Mouse (Mus musculus) fat pad, adult 2 months (tissue): ENCODE data around the gene Rpl6.
"Not testable (repeated sequence)": the region's sequence is repeated elsewhere in the genome, so short reads cannot be mapped to it uniquely, and the experiment has no call there.

Experiments used
- DNase-seq: peaks from one replicate; pipeline ENCODE4 v3.0.0-alpha.2; 2011; ENCODE audit warnings: low read depth, low spot score; ENCODE audit errors: extremely low read depth

The Rpl6 gene

GRCm38 (mm10) chr5:121196764-121197163 lies 7.5 kb upstream of the Rpl6 start:
- DNase-seq: no peak

GRCm38 (mm10) chr5:121197337-121197736 lies 6.9 kb upstream of the Rpl6 start:
- no peak for DNase-seq

- no peak for DNase-seq
Measured at GRCm38 (mm10) chr5:121198376-121198775, 5.9 kb upstream of the Rpl6 start.

DNA sequence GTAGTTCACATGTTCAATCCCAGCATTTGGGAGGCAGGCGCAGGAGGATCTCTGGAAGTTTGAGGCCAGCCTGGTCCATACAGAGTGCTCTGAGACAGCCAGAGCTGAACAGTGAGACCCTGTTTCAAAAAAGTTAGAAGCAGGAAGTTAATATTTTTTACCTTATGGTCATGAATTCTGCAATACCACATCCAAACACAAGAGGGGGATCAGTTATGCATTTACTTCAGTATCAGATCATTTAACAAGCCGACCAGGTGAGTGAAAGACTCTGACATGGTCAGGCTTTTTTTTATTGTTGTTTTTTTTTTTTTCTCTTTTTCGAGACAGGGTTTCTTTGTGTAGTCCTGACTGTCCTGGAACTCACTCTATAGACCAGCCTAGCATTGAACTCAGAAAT lies 2.5 kb upstream of the Rpl6 start:
- no peak for DNase-seq

DNA sequence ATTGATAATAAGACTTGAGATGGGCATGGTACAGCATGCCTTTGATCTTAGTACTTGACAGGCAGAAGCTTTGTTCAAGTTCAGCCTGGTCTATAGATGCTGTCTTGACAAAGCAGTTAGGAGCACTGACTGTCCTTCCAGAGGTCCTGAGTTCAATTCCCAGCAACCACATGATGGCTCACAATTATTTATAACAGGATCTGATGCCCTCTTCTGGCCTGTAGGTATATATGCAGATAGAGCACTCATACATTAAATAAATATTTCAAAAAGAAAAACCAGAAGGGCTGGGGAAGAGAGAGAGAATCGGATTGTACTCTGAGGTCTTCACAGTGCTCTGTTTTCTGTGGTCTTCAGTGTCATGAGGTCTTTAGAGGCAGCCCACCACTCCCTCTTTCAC lies 1.8 kb upstream of the Rpl6 start:
- no peak for DNase-seq

DNA sequence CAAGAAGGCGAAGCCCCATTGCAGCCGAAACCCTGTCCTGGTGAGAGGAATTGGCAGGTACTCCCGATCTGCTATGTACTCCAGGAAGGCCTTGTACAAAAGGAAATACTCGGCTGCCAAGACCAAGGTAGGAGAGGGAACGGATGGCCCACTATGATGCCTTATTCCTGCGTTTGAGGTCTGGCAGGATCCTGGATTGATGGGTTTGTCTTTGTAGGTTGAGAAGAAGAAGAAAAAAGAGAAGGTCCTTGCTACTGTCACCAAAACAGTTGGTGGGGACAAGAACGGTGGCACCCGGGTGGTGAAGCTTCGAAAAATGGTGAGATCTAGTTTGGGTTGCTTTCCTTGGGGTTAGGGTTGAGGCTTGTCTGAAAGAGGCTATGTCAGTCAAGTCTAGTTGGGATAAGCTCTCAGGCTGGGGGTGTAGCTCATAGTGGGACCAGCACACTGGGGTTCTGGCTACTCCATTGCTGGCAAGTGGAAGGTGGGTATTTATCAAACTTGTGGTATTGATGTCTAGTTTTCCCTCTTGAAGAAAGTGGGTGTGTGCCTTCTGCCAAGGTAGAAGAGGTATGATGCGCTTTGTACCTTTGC lies 1.4 kb downstream of the Rpl6 start:
- DNase-seq: not testable (repeated sequence)

DNA sequence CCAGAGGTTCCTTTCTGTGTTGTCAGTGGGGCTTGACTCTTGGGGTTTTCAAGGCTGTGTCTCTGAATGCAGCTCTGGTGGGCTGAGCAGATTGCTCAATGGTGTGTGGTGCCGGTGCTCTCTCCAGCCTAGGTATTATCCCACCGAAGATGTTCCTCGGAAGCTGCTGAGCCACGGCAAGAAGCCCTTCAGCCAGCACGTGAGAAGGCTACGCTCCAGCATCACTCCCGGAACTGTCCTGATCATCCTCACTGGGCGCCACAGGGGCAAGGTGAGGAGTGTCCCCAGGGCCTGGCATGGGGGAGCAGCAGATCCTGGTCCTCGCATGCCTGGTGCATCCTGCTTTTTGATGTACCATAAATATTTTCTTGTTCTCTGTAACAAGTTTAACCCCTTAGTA lies 2.3 kb downstream of the Rpl6 start:
- no peak for DNase-seq

DNA sequence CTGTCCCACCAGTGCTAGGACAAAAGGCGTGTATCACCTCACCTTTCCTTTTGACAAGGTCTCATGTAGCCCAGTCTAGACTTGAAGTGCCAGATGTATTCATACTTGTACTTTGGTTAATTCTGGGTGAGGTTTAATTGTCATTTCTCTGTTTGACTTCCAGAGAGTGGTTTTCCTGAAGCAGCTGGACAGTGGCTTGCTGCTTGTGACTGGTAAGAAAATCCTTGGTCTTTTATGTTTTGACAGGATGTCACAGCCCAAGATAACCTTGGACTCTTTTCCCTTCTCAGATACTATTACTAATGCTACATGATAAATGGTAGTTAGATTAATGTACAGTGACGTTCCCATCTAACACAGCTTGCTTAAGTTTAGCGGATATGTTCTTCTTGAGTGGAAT lies 2.7 kb downstream of the Rpl6 start:
- DNase-seq: no peak

- no peak for DNase-seq
Measured at GRCm38 (mm10) chr5:121209755-121210600, 5.7 kb downstream of the Rpl6 start.

DNA sequence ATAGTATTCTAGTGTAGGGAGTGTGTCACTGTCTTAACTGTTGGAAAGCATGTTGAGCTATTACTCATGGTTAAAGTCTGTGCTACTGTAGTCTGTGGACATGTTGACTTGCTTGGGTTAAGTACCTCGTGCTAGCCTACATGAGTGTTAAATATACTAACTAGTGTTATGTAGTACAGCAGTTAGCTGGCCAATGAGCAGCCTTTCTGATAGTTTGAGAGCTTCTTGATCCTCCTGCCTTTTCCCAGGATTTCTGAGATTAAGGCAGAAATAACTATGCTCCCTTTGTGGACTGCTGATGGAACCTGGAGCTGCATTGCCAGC lies 6.3 kb downstream of the Rpl6 start:
- no peak for DNase-seq

GRCm38 (mm10) chr5:121212108-121212507 lies 7.8 kb downstream of the Rpl6 start:
- no peak for DNase-seq

DNA sequence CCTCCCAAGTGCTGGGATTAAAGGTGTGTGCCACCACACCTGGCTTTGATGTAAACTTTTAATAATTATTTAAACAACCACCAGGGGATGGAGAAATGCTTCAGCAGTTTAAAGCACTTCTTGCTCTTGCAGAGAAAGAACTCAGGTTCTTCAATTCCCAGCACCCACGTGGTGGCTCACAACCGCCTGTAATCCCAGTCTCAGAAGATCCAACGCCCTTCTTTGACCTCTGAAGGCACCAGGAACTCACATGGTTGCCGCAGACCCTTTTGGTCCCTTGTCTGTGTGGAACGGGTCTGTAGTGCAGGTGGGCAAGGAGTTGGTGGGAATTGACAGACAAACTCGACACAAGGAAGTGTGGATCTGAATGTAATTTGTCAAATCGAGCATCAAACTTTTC lies 10.4 kb downstream of the Rpl6 start:
- no peak for DNase-seq

DNA sequence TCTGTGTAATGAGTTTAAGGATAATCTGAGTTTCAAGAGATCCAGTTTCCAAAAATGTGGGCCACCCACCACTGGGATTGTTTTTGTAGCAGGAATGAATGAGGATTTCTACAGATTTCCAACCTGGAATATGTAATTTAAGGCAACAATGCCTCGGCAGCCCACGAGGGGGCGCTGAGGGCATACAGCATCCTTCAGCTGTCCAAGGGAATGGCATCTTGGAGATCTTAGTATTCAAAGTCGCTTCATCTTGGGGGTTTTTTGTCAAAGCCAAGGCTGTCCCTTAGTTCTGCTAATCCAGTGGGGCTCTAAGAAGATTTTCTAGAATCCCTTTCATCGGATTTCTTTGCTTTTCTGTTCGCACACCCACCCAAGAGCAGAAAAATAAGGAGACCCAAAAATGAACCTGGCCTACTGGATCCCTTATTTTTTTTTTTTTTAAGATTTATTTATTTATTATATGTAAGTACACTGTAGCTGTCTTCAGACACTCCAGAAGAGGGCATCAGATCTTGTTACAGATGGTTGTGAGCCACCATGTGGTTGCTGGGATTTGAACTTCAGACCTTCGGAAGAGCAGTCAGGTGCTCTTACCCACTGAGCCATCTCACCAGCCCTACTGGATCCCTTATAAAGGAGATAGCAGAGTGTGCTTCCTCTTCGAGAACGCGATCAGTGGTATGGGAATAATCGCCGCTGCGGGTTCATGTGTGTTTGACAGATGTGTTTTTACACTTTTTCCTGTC lies 11.3 kb downstream of the Rpl6 start:
- DNase-seq: no peak

DNA sequence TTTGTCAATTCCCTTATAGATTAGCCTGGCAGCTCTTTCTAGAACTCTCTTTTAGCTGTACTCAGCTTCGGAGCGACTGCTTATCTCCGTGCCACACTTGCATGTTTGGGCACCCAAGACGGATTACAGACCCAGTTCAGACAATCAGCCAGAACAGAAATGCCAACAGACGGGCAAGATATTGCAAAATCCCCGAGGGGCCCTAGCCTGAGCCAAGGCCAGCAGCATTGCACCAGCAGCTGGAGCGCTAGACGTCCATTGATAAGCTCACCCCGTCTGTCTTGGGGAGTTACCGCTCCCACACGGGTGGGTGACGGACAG lies 11.8 kb downstream of the Rpl6 start:
- DNase-seq: no peak

- DNase-seq: not testable (repeated sequence)
Measured at GRCm38 (mm10) chr5:121216584-121217312, 12.5 kb downstream of the Rpl6 start.

DNA sequence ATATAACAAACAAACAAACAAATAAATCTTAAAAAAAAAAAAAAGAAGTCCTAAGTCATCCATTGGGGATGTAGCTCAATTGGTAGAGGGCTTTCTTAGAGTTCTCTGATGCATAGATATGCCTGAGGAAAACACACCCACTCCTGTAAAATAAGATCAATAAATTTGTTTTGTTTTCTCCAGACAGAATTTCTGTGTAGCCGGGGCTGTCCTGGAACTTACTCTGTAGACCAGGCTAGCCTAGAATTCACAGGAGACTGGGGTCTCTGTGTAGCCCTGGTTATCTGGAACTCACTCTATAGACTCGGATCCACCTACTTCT lies 13.0 kb downstream of the Rpl6 start:
- DNase-seq: no peak

GRCm38 (mm10) chr5:121219190-121219589 lies 14.9 kb downstream of the Rpl6 start:
- DNase-seq: no peak

- no peak for DNase-seq
Measured at GRCm38 (mm10) chr5:121219980-121220731, 15.9 kb downstream of the Rpl6 start, which contains the start of gene Hectd4. Gene Hectd4 (plus strand): TSS chr5:121220219.

DNA sequence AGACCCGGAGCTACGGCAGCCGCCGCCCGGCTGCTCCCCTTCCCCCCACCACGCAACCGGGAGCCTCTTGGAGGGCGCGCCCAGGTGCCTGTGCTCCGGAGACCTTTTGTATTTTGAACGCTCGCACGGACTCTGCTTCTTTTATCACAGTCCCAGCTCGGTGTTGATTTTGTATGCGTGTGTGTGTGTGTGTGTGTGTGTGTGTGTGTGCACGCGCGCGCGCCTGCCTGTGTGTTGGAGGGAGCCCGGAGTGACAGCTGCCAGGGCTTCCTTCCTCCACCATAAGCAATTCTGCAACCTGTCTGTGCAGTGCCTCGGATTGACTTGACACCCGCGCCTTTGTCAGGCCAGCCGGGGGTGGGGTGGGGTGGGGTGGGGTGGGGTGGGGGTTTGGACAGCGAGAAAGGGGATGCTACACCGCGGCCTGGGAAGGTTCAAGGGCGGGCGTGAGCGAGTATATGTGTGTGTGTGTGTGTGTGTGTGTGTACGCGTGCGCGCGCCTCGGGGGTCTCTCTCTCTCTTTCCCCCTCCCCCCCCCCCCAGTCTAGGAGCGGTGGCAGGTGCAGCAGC lies 16.5 kb downstream of the Rpl6 start:
- DNase-seq: no peak

DNA sequence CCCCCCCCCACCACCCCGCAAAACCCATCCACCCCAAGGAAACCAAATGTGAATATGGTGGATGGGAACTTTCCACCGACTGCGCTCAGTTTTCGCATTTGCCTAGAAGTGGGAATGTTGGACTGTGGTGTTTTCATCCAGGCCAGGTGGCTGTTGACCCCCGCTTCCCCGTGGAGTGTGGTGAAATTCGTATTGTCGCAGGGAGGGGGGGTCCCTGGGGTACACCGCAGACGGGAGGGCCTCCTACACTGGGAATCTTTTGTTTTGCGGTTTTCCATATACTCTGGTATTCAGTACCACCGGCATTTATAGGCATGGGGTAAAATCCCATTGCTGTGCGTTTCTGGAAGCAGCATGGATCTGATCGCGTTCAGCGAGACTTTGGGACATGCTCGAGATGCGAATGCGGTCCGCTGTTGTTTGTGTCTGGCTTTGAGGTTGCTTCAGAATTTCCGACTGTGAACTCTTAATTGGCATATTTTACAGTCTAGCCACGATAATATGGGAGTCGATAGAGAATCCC lies 17.1 kb downstream of the Rpl6 start:
- DNase-seq: no peak
